Mouse (Mus musculus) ES-Bruce4 (cell line): ENCODE measurements at regions not wholly inside any gene's neighbourhood (a gene's known extent, or its start where the extent isn't known, plus 50 kb on each side); places are given as distances from the start of the nearest gene placed in this dataset.

Experiments used
- CTCF ChIP-seq: IDR thresholded peaks from one replicate; pipeline ENCODE4 v1.8.1; 2011; ENCODE audit warnings: low read depth, low read length
- POLR2A ChIP-seq: IDR thresholded peaks from one replicate; pipeline ENCODE4 v1.8.1; 2011; ENCODE audit warnings: low read length; ENCODE audit not compliant: insufficient read depth

GRCm38 (mm10) chr5:90077025-90077536, 146.7 kb downstream of the Cox18 start:
- no peak for TF ChIP-seq CTCF
- no peak for TF ChIP-seq POLR2A
